Mouse (Mus musculus) splenic B cell, adult 2 months (primary cell): ENCODE measurements around the gene Jmjd8.

Experiments
- DNase-seq: peaks from one replicate; pipeline ENCODE4 v3.0.0-alpha.2; 2011; ENCODE audit warnings: low read depth, low spot score
- H3K27me3 ChIP-seq: 2 replicates; pipeline ENCODE4 v1.6.1; 2012; ENCODE audit warnings: mild to moderate bottlenecking, low read length, moderate library complexity, mixed read lengths; ENCODE audit not compliant: control insufficient read depth, poor library complexity, insufficient read depth, severe bottlenecking
- H3K36me3 ChIP-seq: 2 replicates; pipeline ENCODE4 v1.6.1; 2012; ENCODE audit warnings: mild to moderate bottlenecking, low read length, moderate library complexity, mixed read lengths; ENCODE audit not compliant: control insufficient read depth, poor library complexity, insufficient read depth, severe bottlenecking

Jmjd8 gene

DNA sequence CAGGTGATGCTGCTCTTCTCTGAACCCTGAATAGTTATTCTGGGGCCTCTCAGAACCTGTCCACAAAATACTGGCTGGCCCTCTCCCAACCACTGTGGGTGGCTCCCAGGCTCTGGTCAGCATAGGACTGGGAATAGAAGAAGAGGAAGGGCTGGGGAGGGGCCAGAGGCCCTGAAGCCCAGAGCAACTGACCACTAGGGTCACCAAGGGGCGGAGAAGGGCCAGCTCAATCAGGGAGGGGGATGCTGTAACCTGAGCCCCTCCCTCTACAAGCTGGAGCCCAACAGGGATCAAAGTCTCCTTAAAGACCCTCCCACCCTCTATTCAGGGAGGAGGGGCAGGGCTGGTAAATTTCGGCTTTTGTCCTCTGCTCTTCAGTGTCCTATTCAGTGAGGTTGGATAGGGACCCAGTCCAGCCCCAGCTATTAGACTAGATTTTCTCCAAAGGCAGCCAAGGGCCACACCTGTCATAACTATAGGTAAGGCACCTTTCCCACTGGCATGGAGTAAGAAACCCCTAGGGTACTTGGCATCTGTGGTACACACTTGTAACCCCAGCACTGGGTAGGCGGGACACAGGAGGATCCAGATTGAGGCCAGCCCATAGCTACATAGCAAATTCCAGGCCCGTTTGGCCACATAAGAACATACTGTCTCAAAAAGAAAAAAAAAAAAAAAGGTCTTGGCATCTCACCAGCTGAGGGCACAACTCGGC is 51.7 kb downstream of the Jmjd8 start, which contains the start of gene Wfikkn1:
Gene Wfikkn1, minus strand, starts transcription at position 663 of the 715 bp plus-strand sequence.
- H3K27me3 ChIP-seq = no peaks in the 10 kb centered on the region
- DNase-seq = no peak
- no peaks in the 10 kb centered on the region; the same call in none of the 2 replicates for H3K36me3 ChIP-seq

DNA sequence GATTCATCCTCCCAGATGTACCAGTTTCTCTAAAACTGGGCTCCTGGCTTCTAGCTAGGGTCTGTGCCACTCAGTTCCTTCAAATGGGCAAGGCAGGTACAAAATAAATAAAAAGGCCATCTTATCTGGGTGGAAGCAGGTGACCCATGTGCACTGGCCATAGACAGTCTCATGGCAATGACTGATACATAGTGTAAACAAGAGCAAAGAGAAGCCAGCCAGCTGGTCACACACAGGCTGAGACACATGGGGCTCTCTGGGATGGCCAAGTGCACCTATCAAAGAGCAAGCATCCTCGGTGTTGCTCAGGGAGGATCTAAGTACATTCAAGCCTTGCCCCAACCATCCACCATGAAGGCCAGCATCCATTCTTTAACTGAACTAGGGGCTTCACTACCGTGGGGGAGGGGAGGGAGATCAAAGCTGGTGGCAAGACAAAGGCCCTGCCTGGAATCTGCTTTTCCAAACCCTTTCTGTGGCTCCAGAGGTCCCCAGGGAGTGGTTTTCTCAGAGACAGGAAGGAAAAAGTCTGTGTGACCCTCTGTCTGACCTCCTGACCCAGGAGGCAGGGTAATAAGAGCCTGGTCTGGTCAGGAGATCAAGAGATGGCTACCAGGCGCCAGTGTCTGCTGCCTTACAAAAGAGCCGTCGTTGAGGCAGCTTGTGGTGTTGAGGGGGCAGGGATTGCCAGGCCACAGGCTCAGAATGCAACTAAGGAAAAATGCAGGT is 52.4 kb downstream of the Jmjd8 start:
- DNase-seq = no peak
- no peaks in the 10 kb centered on the region for H3K27me3 ChIP-seq
- H3K36me3 ChIP-seq = no peaks in the 10 kb centered on the region; the same call in none of the 2 replicates
